Mouse (Mus musculus): Measurements from ENCODE around the gene Olfr17. TPM values are rescaled to one million over a fixed set of nuclear protein-coding genes. Genes with fewer than 3 reads are reported as not detected.
"Not testable (repeated sequence)": the region's sequence is repeated elsewhere in the genome, so short reads cannot be mapped to it uniquely, and the experiment has no call there.

Gene Olfr17
- not detected in 2 replicates for polyA plus RNA-seq (2015; fragmentation: Nextera tagmentation; extraction: Ambion mirVana)

DNA sequence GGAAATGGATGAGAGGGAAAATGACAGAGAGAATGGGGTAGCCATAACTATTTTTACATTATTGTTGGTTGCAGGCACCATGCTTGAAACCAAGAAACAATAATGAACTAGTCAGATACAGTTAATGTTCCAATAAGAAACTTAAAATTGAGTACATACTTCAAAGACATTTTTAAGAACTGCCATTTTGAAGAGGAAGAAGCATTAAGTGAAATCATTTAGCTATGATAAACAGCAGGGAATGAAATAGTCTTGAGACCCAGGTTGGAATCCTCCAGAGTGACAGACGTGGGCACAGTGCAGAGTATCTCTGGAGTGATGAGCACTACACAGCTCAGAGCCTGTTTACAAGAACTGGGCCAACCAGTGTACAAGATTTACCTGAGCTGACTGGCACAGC is at the start of gene Olfr17:
Gene Olfr17, plus strand, starts transcription at position 301 of the 400 bp plus-strand sequence.
- H3K4me2 ChIP-seq = no peak within 1 kb of the TSS
- no peaks in the 10 kb centered on the region for H3K9me3 ChIP-seq (replicated peaks)
- WGBS = 51% methylated on average over 1 of the region's 1 CpGs
- H3K27me3 ChIP-seq = no peaks in the 10 kb centered on the region
- no peaks in the 10 kb centered on the region for H3K4me1 ChIP-seq
- no peaks in the 10 kb centered on the region for H3K36me3 ChIP-seq
- no peak within 1 kb of the TSS for H3K9ac ChIP-seq
- no peak within 1 kb of the TSS for H3K4me3 ChIP-seq (replicated peaks)
- H3K27ac ChIP-seq = no peak within 1 kb of the TSS
- ATAC-seq (replicated peaks; ENCODE audit: low FRiP score) = no peak

DNA sequence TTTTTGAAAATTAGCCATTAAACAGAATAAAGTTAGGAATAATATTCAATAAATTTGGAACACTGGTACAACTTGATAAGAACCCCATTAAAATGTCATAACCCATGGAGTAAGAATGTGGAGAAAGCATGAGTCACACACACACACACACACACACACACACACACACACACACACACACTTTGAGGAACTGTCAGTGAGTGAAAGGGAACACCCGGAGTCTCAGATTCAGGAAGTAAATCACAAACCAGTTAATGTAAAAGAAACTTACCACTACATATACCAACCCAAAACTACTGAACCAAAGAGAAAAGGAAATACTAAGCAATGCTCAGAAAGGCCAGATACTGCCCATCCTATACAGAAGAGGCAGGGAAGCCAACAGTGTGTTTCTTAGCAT is 48.6 kb upstream of the Olfr17 start:
- Histone ChIP-seq H3K4me2 (no peak overlapping the region), H3K27me3 (no peaks in the 10 kb centered on the region), H3K36me3 (no peaks in the 10 kb centered on the region), H3K4me3 (replicated peaks) (no peak overlapping the region), H3K27ac (no peak overlapping the region), H3K9me3 (replicated peaks) (no peaks in the 10 kb centered on the region), H3K4me1 (no peaks in the 10 kb centered on the region), H3K9ac (no peak overlapping the region)
- ATAC-seq (replicated peaks; ENCODE audit: low FRiP score) = no peak
- WGBS = 48% methylated on average over 1 of the region's 1 CpGs

DNA sequence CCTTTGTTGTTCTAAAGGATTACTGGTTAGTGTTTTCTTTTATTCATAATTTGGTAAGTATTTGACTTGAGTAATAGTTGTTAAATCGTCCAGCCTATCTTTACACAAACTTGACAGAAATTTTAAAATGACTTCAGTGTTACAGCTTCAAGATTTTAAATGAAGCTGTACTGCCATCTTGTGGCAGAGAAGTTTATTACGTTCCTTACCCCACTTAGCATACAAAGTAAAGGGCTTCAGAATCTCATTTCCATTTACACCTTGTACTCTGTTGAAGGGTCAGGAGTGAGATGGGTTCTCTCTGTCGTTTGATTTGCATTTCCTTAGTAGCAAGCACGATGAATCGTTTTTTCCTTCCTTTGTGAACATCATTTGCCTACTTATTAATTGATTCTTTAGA is 47.2 kb upstream of the Olfr17 start:
- Histone ChIP-seq H3K4me3 (replicated peaks) (no peak overlapping the region), H3K9me3 (replicated peaks) (no peaks in the 10 kb centered on the region), H3K4me2 (no peak overlapping the region), H3K36me3 (no peaks in the 10 kb centered on the region), H3K9ac (no peak overlapping the region), H3K27me3 (no peaks in the 10 kb centered on the region), H3K4me1 (no peaks in the 10 kb centered on the region), H3K27ac (no peak overlapping the region)
- WGBS = 3% methylated on average over 5 of the region's 5 CpGs
- ATAC-seq (replicated peaks; ENCODE audit: low FRiP score) = no peak

DNA sequence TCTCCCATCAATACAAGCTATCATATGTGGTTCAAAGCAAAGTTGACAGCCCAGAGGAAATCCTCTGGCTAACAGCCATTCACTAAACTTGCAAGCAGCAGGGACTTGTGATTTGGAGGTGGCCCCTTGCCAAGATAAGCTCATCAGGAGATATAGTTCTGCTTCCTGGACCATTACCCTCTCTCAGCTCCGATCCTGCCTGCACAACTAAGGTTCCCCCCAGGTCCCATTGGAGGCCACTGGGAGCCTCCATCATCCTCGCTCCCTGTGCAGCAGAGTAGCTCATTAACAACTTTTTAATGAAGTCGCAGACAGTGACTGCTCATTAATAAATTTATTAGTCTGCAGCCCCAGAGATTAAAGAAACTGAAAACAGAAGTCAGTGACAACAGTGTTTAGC is 45.4 kb upstream of the Olfr17 start:
- Histone ChIP-seq H3K36me3 (no peaks in the 10 kb centered on the region), H3K4me1 (no peaks in the 10 kb centered on the region), H3K9ac (no peak overlapping the region), H3K27me3 (no peaks in the 10 kb centered on the region), H3K27ac (no peak overlapping the region), H3K4me2 (no peak overlapping the region), H3K9me3 (replicated peaks) (no peaks in the 10 kb centered on the region), H3K4me3 (replicated peaks) (no peak overlapping the region)
- no peak for ATAC-seq (replicated peaks; ENCODE audit: low FRiP score)
- WGBS = 36% methylated on average over 3 of the region's 3 CpGs

DNA sequence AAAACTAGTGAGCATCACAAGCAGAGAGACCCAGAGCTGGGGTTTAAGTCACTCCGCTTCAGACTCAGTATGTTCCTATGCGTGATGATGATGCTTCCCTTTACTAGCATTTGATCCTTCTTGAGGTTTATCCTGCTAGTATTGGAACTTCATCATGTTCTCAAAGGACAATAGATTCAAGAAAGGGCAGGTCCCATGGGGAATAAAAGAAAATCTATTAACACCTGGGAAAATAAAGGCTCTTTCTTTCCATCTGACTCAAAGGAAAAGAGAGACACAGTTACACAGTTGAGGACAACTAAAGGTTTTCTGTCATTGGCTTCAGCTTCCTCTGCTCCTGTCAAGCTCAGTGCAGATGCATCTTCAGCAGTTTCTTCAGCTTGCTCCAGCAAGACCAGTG is 22.3 kb upstream of the Olfr17 start, which contains the start of gene Olfr714:
Gene Olfr714, plus strand, starts transcription at position 301 of the 400 bp plus-strand sequence.
- Histone ChIP-seq H3K4me1 (no peaks in the 10 kb centered on the region), H3K36me3 (no peaks in the 10 kb centered on the region), H3K27ac (no peak within 1 kb of the TSS), H3K4me3 (replicated peaks) (no peak within 1 kb of the TSS), H3K4me2 (no peak within 1 kb of the TSS), H3K9me3 (replicated peaks) (no peaks in the 10 kb centered on the region), H3K27me3 (no peaks in the 10 kb centered on the region), H3K9ac (no peak within 1 kb of the TSS)
- 92% methylated on average over 2 of the region's 2 CpGs for WGBS
- ATAC-seq (replicated peaks; ENCODE audit: low FRiP score) = no peak

DNA sequence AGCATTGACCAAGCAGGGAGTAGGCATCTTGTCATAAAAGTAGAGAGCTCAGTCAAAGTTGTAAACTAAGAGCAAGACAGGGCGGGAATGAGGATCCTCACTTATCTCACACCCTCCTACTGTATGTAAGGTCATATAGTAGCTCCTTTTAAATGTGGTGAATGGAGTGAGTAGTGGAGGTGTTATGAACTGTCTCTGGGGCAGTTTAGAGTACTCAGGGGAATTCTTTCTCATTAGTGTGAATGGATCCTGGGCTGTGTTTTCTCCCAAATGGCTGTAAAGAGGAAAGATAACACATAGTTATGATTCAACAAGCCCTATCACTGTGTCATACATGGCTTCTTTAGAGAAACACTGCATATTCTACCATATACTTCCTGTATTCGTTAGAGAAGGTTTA is 17.2 kb downstream of the Olfr17 start, which contains the start of gene Olfr715b:
Gene Olfr715b, minus strand, starts transcription at position 101 of the 400 bp plus-strand sequence.
- WGBS = 87% methylated on average over 2 of the region's 2 CpGs

DNA sequence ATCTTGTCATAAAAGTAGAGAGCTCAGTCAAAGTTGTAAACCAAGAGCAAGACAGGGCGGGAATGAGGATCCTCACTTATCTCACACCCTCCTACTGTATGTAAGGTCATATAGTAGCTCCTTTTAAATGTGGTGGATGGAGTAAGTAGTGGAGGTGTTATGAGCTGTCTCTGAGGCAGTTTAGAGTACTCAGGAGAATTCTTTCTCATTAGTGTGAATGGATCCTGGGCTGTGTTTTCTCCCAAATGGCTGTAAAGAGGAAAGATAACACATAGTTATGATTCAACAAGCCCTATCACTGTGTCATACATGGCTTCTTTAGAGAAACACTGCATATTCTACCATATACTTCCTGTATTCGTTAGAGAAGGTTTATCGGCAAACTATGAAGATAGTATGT is 38.0 kb downstream of the Olfr17 start, which contains the start of gene Olfr715:
Gene Olfr715, minus strand, starts transcription at position 101 of the 400 bp plus-strand sequence.
- H3K9ac ChIP-seq; H3K4me1 ChIP-seq; H3K4me2 ChIP-seq; H3K36me3 ChIP-seq; H3K4me3 ChIP-seq (replicated peaks); ATAC-seq (replicated peaks; ENCODE audit: low FRiP score); H3K9me3 ChIP-seq (replicated peaks); H3K27me3 ChIP-seq; H3K27ac ChIP-seq: not testable (repeated sequence)
- 87% methylated on average over 2 of the region's 3 CpGs for WGBS

More for the DNA sequence above, 17.2 kb downstream of the Olfr17 start, which contains the start of gene Olfr715b:
- ATAC-seq (replicated peaks; ENCODE audit: low FRiP score); H3K4me2 ChIP-seq; H3K4me1 ChIP-seq; H3K36me3 ChIP-seq; H3K4me3 ChIP-seq (replicated peaks); H3K27ac ChIP-seq; H3K9me3 ChIP-seq (replicated peaks); H3K27me3 ChIP-seq; H3K9ac ChIP-seq: not testable (repeated sequence)

DNA sequence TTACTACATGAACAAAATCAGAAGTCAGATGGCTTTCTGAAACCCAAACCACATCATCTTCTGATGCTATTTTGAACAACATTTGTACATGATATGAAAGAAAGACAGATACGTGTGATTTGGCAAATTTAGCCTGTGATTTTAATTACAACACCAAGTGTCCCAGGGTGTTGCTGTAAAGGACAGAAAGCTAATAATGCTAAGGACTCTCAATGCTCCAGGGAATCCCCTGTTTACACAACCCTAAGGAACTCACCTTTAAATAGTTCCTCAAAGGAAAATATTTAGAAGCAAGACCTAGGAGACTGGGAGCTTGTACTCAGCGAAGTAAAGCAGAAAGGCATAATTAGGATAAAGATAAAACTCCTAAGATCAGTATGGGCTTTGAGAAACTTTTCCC is 45.0 kb downstream of the Olfr17 start, which contains the start of gene Olfr716:
Gene Olfr716, plus strand, starts transcription at position 301 of the 400 bp plus-strand sequence.
- not testable (repeated sequence) for H3K27ac ChIP-seq; H3K36me3 ChIP-seq; H3K9ac ChIP-seq; H3K9me3 ChIP-seq (replicated peaks); H3K4me1 ChIP-seq; H3K4me3 ChIP-seq (replicated peaks); H3K27me3 ChIP-seq; H3K4me2 ChIP-seq; ATAC-seq (replicated peaks; ENCODE audit: low FRiP score)
- 75% methylated on average over 2 of the region's 2 CpGs for WGBS

Other genes with a start within 250 kb of the Olfr17 start
- not detected in 2 replicates for gene Olfr703, start 249.9 kb upstream of the Olfr17 start, polyA plus RNA-seq (2015; fragmentation: Nextera tagmentation; extraction: Ambion mirVana)
- not detected in 2 replicates for gene Olfr704, start 230.0 kb upstream of the Olfr17 start, polyA plus RNA-seq (2015; fragmentation: Nextera tagmentation; extraction: Ambion mirVana)
- not detected in 2 replicates for gene Olfr705, start 216.3 kb upstream of the Olfr17 start, polyA plus RNA-seq (2015; fragmentation: Nextera tagmentation; extraction: Ambion mirVana)
- not detected in 2 replicates for gene Olfr706, start 205.1 kb upstream of the Olfr17 start, polyA plus RNA-seq (2015; fragmentation: Nextera tagmentation; extraction: Ambion mirVana)
- gene Olfr707, start 192.0 kb upstream of the Olfr17 start, polyA plus RNA-seq (2015; fragmentation: Nextera tagmentation; extraction: Ambion mirVana) = not detected in 2 replicates
- gene Olfr1532-ps1, start 185.2 kb upstream of the Olfr17 start, polyA plus RNA-seq (2015; fragmentation: Nextera tagmentation; extraction: Ambion mirVana) = not detected in 2 replicates
- not detected in 2 replicates for gene Olfr709-ps1, start 161.0 kb upstream of the Olfr17 start, polyA plus RNA-seq (2015; fragmentation: Nextera tagmentation; extraction: Ambion mirVana)
- gene Olfr710, start 144.9 kb upstream of the Olfr17 start, polyA plus RNA-seq (2015; fragmentation: Nextera tagmentation; extraction: Ambion mirVana) = not detected in 2 replicates
- not detected in 2 replicates for gene Olfr6, start 129.3 kb upstream of the Olfr17 start, polyA plus RNA-seq (2015; fragmentation: Nextera tagmentation; extraction: Ambion mirVana)
- gene Olfr711, start 117.8 kb upstream of the Olfr17 start, polyA plus RNA-seq (2015; fragmentation: Nextera tagmentation; extraction: Ambion mirVana) = not detected in 2 replicates
- not detected in 2 replicates for gene Olfr2, start 87.1 kb upstream of the Olfr17 start, polyA plus RNA-seq (2015; fragmentation: Nextera tagmentation; extraction: Ambion mirVana)
- not detected in 2 replicates for gene Olfr713, start 62.0 kb upstream of the Olfr17 start, polyA plus RNA-seq (2015; fragmentation: Nextera tagmentation; extraction: Ambion mirVana)
- not detected in 2 replicates for gene Olfr714, start 22.2 kb upstream of the Olfr17 start, polyA plus RNA-seq (2015; fragmentation: Nextera tagmentation; extraction: Ambion mirVana)
- gene Olfr715b, start 17.1 kb downstream of the Olfr17 start, polyA plus RNA-seq (2015; fragmentation: Nextera tagmentation; extraction: Ambion mirVana) = not detected in 2 replicates
- gene Olfr715, start 37.9 kb downstream of the Olfr17 start, polyA plus RNA-seq (2015; fragmentation: Nextera tagmentation; extraction: Ambion mirVana) = not detected in 2 replicates
- not detected in 2 replicates for gene Olfr716, start 45.1 kb downstream of the Olfr17 start, polyA plus RNA-seq (2015; fragmentation: Nextera tagmentation; extraction: Ambion mirVana)
- not detected in 2 replicates for gene Nlrp14, start 73.8 kb downstream of the Olfr17 start, polyA plus RNA-seq (2015; fragmentation: Nextera tagmentation; extraction: Ambion mirVana)
- gene Rbmxl2, start 116.2 kb downstream of the Olfr17 start, polyA plus RNA-seq (2015; fragmentation: Nextera tagmentation; extraction: Ambion mirVana) = not detected in 2 replicates